Mouse (Mus musculus): ENCODE data around the gene Il12rb1.

Il12rb1 gene

GRCm38 (mm10) chr8:70853863-70854262 is 45.6 kb downstream of the Il12rb1 start:
- DNase-seq: peak in 1 of 2 experiments; percentile 40

- no peak for DNase-seq
Measured at GRCm38 (mm10) chr8:70856028-70856427, 47.8 kb downstream of the Il12rb1 start.

- DNase-seq: peak; percentile 71 to 75
Measured at GRCm38 (mm10) chr8:70856541-70857197, 48.4 kb downstream of the Il12rb1 start.

- DNase-seq: no peak
Measured at GRCm38 (mm10) chr8:70857516-70857915, 49.3 kb downstream of the Il12rb1 start.

GRCm38 (mm10) chr8:70862824-70863641 is 54.8 kb downstream of the Il12rb1 start, which contains the start of gene Kcnn1:
Gene Kcnn1, minus strand, starts transcription at chr8:70863258.
- no peak for DNase-seq

- DNase-seq: peak in 1 of 2 experiments; percentile 37
Measured at GRCm38 (mm10) chr8:70863956-70864711, 55.9 kb downstream of the Il12rb1 start.

GRCm38 (mm10) chr8:70864712-70865221 is 56.5 kb downstream of the Il12rb1 start:
- DNase-seq: peak in 1 of 2 experiments; percentile 33

- peak; percentile 99 for DNase-seq
Measured at GRCm38 (mm10) chr8:70865350-70866000, 57.2 kb downstream of the Il12rb1 start.

GRCm38 (mm10) chr8:70866001-70866520 is 57.8 kb downstream of the Il12rb1 start:
- DNase-seq: no peak

GRCm38 (mm10) chr8:70866566-70866965 is 58.3 kb downstream of the Il12rb1 start:
- no peak for DNase-seq

- peak; percentile 75 to 76 for DNase-seq
Measured at GRCm38 (mm10) chr8:70868559-70869198, 60.4 kb downstream of the Il12rb1 start.

- no peak for DNase-seq
Measured at GRCm38 (mm10) chr8:70869199-70869571, 60.9 kb downstream of the Il12rb1 start.

GRCm38 (mm10) chr8:70869601-70870041 is 61.4 kb downstream of the Il12rb1 start:
- DNase-seq: peak; percentile 84 to 88
